Mouse (Mus musculus): ENCODE measurements around the gene Foxo6.

The Foxo6 gene

DNA sequence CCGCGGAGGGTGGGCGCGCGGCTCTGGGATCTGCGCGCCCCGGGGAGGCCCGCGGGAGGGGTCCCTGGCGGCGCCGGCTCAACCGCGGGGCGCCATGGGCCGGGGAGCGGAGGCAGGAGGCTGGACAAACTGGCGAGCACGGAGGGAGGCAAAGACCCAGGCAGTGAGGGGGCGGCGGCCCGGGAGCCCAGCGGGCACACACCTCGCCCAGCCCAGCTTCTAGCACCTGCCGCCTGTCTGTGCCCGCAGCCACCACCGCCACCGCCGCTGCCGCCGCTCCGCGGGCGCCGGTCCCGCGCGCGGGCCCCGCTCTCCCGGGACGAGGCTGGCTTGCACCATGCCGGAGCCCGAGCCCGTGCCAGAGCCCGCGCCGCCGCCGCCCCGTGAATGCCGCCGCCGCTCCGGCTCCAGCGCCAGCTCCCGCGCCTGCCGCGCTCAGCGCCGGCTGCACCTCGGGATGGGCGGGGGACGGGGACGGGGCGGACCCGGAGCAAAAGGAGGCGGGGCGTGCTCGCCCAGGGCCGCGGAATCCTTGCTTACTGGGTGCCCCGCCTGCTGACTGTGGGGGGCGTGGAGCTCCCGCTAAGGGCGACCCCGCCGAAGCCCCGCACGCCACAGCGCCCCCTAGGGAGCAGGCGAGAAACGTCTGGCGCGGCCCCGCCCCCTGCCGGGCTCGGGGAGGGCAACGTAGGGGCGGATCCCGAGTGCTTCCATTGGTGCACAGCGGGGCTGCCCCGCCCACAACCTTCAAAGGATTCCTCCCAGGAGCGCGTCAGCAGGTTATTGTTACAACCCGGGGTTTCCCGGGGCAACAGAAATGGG is at the start of gene Foxo6:
Gene Foxo6 (minus strand): TSS at position 60 of the 822 bp plus-strand sequence.
- DNase-seq, result peak; percentile 81 to 83

DNA sequence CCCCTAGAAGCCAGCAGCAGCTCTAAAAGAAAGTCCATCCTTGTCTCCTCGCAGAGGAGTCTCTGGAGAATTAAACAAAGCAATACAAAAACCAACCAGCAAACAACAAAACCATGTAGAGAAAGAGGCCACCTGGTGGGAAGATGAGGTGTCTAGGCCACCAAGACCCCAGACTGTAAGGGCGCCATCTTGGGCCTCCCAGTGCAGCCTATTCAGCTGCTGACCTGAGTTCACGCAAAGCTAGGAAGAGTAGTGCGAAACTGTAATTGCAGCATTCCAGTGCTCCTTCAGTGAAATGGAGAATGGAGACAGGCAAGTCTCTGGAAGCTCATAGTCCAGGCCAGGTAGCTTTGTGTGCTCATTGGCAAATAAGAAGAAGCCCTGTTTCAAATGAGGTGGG is 47.2 kb upstream of the Foxo6 start:
- DNase-seq, result no peak

DNA sequence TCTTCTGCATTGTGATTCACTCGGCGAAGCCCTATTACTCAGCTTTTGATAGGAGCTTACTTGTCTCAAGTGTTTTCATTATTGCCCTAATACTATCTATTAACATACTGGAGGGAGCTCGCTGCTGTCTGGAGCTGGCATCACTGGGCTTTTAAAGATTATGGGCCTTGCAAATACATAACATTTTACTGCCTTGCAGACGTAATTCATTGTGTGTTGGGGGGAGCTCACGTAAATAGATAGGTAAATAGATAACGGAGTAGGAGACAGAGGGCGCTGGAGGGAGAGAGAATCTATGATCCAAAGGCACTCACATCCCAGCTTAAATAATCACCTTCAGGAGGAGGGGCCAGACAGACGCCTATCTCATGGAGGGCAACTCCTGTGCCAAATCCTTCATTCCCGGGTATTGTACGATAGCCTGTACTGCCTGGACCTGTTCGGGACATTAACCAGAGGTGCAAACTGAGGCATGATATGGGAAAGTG is 45.8 kb upstream of the Foxo6 start:
- DNase-seq, result peak in 1 of 2 experiments; percentile 10

DNA sequence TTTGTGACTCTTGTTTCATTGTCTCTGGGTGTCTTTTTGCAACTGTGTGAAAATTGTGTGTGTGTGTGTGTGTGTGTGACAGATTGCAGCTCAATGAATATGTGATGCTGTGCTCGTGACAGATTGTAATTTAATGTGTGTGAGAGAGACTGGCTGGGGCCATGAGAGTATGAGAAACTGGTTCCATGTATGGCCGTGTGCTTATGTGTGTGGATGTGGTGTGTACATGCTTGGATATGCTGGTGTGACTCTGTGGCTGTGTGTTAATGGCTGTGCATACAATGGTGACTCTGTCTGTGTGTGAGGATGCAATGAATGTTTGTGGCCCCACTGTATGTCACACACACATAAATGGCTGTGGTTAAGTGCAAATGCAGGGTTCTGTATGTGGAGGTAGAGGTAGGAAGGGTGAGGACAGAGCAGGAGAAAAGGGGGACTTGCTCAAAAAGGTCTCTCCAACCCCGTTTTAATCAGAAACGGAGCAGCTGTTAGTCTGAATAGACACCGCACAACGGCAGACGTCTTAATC is 45.3 kb upstream of the Foxo6 start:
- no peak for DNase-seq

DNA sequence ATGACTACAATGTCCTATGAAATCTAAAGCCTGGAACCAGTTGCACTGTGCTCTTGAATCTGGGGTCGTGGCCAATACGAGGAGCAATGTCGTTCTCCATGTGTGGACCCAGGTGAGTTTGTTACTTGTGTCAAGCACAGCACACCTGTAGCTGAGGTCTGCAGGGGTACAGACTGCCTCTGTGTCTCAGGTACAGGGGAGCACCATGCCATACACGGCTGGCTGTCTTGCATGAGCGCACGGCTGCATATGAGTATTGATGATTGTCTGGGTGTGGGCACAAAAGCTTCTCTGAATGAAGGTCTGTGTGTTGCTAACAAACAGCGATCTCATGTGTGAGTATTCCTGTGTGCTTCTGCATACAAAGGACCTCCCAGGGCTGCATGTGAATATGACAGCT is 44.8 kb upstream of the Foxo6 start:
- no peak for DNase-seq

DNA sequence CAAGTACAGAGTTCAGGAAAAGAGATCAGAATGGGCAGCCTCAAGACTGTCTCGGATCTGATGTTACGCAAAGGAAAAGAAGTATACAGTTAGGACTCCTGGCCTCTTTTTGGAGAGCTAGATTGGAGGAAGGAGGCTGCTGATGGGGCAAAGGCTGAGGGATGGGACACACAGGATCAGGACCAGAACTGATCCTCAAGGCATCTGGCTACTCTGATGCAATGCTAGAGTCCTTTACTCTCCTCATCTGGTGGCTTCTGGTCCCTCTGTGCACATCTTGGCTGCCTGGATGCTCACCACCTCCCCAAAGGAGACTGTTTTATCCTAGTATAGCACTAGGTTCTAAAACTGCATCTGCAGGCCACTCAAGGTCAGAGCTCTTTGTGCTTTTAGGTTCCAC is 44.4 kb upstream of the Foxo6 start:
- no peak for DNase-seq

DNA sequence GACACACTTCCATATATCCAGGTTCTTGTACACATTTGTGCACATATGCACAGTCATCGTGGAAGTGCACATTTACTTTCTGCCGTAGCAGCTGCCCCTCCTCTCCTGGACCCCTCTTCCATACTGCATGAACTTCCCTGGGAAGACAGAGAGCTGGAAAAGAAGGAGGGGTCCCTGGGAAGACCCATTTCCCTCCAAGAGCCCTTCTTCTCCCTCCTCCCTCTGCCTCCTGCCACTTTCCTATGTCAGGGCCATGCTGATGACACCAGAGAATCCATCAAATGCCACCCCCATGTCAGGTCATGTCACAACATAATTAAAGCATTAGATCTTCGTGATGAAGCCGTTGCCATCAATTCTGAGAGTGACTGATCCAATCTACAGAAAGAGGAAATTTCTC is 38.6 kb upstream of the Foxo6 start:
- DNase-seq, result no peak

DNA sequence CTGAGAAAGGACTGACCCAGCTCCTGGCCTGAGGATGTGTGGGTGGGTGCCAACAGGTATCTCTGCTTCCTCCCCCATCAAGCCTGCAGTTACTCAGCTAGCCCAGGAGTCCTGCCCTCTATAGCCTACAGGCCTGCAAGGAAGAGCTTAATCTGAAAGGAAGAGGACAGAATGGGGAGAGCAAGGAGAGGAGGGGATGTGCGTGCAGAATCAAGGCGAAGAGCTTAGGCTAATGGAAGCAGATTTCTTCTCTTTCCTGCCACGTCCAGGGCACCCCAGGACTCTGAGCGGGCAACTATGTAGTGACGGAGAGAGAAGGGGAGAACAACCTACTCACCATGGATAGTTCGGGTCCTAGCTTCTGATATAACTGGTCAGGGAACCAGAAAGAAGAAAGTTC is 37.9 kb upstream of the Foxo6 start:
- DNase-seq, result no peak

DNA sequence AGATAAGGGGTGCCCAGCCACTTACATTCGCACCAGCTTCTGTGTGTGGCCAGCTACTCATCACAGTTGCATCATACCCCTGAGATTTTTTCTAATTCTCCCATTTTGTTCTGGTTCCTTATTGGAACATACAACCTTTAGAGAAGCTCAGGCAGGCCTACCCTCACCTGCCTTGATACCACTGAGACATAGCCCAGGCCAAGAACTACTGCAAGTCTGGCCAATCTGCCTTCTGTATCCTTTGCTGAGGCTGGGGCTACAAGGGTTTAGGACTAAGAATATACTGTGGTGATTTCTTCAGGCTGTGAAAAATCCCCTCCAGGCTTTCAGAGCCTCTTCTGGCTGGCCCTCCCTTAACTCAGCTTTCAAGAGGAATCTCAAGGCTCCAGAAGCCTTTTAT is 36.7 kb upstream of the Foxo6 start:
- DNase-seq, result no peak

DNA sequence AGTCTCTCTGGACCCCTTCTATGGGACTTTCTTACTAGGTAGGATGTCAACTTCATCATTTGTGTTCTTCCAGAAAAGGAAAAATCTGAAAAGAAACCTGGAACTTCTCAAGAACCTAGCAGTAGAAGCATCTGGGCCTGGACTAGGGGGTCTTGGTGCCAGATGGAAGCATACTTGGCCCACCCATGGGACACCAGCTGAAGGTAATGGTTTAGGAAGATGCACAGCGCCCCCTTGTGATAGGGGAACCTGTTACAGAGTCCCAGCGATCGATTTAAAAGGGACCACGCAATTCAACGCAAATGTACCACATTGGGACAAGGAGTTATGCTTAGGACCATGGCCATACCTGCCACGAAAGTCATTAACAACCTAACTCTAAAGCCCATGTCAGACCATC is 36.0 kb upstream of the Foxo6 start:
- DNase-seq, result peak; percentile 8 to 44

DNA sequence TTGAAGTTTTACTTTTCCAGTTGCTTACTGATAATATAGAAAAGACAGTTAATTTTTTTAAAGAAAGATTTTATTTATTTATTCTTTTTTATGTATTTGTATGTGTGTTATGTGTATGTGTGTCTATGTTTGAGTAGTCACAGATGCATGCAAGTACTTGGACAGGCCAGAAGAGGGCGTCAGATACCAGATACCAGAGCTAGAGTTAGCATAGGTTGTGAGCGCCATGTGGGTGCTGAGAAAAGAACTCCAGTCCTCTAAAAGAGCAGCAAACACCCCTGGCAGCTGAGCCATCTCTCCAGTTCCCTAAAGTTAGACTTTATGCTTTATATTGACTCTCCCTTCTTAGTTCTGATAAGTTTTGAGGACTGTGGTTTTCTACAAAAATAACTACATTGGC is 30.4 kb upstream of the Foxo6 start:
- no peak for DNase-seq

DNA sequence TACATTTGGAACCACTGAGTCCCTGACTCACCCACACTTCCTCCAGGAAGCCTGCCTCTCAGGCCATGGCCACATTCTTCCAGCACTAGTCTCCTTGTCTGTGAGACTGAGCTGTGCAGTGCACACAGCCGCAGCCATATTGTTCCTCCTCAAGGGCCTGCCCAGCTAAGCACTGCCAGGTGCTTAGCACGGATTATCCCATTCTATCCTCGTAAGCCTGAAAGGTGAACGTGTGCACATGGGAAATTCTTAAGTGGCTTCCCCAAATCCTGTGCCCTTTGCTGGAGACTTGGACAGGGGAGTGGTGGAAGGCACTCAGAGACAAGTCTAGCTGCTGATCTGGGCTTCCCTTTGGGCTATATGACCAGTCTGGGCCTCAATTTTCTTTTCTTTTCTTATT is 29.6 kb upstream of the Foxo6 start:
- DNase-seq, result no peak

DNA sequence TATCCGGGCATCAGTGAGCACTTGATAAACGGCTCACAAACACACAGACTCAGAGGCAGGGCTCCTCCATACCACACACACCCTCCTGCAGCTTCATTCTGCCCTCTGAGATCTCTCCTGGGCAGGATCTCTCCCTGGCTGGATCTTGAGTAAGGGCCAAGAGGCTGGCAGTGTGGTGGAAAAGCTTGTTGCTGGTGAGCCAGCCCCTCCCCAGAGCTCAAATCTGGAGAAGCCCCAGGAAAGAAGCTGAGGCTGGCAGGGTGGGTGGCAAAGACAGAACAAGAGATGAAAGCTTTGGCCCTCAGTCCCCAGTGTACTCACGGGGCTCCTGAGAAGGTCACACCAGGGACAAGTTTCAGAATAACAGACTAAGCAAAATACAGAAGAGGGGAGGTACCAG is 27.4 kb upstream of the Foxo6 start:
- no peak for DNase-seq

DNA sequence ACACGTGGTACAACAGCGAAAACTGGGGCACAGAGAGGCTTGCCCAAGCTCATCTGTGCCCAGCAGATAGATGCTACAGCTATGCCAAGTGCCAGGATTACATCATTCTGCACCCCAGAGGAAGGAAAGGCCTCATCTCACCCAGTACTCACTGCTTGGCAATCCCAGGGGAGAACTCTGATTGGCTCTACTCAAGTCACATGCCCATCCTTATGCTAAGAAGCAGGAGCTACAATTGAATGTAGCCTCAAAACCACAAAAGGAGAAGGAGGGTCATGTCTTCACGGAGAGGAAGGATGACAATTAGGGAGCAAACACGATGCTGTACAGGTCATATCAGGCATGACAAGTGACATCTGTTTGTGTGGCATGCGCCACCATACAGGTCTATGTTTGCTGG is 26.2 kb upstream of the Foxo6 start:
- DNase-seq, result no peak

DNA sequence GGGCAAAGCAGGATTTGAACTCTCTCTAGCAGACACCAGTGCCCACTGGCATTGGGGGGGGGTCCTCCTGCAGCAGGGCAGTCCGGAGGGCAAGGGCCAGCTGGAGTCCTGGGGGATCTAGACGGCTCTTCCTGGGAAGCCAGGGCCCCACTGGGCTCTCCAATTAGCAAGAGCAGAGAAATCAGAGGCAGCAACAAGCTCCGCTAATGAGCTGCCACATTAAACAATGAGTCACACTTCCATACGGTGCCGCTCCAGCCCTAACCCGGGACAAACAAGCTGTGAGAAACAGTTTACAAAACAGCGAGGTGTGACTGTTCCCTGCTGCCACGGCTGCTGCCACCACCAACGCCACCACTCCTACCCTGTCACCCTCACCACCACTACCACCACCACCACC is 17.4 kb upstream of the Foxo6 start:
- DNase-seq, result no peak

DNA sequence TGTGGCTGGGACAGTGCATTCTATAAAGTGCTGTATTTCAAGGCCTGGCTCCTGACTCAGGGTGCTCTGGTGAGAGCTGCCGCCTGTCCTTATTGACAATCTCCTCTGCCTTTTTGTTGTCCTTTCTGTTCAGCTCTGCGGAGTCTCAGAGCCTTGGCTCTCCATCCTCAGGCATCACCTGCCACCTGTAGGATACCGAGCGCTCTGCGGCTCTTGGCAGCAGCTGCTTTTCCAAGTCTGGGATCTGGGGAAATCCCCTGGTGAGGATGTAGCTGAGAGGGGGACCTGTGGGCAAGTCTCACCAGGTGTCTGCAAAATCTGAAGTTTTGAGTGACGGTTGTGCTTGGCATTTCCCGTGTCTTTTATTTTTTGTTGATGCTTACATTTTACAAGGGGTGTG is 12.1 kb upstream of the Foxo6 start:
- no peak for DNase-seq

DNA sequence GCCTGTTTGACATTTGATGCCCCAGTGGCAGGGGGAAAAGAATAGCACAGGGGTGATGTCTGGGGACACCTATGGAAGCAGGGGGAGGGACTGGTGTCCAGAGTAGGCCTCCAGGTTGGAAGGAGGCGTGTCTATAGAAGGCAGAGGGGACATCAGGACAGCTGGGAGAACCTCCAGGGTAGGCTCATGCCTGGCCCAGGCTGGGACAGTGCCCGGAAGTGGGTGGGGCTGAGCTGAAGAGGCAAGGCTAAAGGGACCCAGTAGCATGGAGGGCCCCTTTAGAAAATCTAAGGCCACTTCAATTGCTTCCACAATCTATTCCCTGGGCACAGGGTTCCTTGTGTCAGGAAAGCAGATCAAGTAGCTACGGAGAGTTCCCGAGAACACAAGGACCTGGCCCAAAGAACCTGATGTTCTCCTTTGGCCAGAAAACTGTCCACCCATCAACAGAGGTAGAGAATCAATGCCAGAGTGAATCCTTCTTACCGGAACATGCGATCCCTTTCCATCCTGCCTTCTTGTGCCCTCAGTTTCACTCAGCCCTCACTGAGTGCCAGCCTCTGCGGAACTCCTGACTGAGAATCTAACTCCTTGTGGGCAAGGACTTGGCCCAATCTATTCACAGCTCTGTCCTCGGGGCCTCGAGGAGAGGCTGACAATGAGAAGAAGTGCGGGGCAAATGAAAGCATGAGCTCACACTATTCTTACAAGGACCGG is 4.1 kb upstream of the Foxo6 start:
- no peak for DNase-seq

DNA sequence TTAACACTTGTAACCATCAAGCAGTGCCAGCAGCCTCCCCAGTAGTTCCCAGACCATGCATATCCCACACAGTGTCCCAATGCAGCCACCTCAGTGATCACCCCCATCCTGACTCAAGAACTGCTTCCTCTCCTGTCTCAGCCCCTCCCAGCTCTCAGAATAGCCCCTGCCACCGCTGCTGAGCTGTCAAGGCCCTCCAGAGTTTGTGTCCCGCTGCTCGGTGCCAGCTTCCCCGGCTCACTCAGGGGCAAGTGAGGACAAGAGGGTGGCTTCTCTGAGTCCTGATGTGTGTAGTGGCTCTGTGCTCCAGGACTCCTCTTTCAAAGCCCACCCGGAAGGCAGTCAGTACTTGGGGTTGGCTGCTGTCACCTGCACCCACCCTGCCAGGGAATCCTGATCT is 3.3 kb upstream of the Foxo6 start:
- DNase-seq, result no peak

DNA sequence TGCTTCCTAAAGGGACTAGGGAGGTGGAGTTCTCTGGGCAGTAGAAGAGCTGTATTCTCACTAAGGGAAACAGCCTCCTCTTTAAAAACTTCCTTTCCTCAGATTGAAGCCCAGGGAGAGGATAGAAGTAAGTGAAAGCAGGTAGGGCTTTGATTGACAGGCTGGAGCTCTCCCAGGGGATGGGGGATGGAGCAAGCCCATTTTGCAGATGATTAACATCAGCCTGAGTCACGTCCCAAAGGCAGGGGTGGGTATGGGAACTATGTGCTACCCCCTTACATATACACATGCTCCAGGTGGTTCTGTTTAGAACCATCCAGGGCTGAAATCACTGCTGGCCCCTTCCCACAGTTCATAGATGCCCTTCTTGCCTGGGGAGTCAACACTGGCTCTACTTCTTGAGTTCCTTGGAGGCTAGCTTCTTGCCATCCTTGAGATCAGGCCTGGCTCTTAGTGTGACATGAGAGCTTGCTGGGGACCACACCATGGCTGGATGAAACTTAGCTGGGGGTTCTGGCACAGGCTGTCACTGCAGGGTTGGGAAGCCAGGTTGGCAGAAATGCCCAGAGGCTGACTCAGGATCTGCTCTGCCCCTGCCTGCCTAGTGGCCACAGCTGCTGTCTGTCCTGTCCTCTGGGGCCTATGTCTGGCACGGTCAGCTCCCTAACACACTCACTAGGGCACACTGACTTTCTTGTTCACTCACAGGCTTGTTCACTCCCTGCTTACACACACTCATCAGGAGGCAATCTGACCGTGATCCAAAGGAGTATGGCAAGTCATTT is 2.2 kb upstream of the Foxo6 start:
- no peak for DNase-seq

DNA sequence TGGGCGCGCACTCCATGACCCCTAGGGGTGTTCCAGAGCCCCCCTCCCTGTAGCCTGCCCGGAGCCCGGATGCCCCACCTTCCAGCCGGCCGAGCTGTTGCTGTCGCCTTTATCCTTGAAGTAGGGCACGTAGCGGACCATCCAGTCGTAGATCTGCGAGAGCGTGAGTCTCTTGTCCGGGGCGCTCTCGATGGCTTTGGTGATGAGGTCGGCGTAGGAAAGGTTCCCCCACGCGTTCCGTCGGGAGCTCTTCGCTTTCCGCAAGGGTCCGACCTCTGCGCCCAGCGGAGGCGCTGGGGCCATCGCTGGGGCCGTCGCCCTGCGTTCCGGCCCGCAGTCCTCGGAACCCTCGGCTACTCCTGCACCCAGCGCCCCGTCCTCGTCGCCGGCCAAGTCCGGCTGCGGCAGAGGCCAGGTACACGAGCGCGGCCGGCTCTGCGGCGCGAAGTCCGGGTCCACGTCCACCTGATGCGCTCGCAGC is 348 bp downstream of the Foxo6 start:
- DNase-seq, result peak; percentile 18 to 36

DNA sequence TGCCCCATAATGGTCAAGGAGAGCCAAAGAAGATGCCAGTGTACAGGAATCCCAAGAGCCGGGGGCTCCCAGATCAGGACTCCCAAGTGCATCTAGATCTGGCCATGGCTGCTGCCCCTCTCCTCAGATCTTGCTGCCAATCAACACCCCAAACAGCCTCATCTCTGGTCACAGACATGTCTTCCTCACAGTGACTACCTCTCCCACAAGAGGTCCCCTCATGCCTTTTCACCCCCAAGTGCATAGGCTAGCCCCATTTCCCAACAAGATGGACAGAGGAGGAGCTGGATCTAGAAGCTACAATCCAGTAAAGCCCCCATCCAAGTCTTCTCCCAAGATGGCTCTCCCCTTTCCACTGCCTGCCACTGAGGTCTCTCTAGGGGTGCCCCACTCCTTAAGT is 1.4 kb downstream of the Foxo6 start:
- no peak for DNase-seq

DNA sequence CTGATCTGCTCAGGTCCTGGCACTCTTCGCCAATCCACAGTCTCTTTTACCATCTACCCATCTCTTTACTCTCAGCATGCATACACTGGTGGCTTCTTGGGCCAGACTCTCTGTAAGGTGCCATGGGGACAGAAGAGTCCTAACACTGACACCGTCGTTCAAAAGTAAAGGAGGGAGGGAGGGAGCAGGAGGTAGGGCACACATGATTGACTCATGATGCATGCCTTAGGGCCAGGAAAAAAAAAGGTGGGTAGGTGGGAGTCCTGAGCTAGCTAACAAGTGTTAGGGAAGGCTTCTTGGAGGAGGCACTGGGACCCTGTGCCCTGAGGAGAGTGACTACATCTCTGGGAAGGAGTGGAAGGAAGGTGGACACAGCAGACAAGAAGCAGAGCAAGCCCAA is 1.9 kb downstream of the Foxo6 start:
- no peak for DNase-seq

DNA sequence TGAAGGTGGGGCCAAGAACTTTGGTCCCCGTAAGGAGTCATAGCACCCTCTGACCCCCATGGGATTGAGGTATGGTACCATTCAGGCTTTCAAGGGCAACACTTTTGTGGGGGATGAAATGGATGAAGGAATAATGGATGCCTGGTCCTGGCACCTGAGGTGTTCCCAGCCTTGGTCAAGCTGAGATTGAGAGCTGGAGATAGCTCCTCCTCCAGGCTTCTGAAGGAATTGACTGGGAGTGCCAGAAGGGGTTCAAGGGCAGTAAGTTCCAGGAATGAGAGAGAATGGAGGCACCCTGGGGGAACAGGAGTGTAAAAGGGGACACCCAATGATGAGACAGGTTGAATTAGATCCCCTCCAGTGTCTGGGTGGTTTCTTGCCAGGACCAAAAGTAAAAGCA is 3.0 kb downstream of the Foxo6 start:
- DNase-seq, result no peak
